Mouse (Mus musculus) neutrophil, adult 59 days (primary cell): ENCODE data around the gene Tktl2. TPM values are rescaled to one million over a fixed set of nuclear protein-coding genes. Genes with fewer than 3 reads are reported as not detected.

Source experiments
- total RNA-seq, 2 experiments: library from RNA; stranded (reverse); gene quantifications; 1 replicate in 1 of 2; 2 replicates in 1 of 2; pipeline ENCODE4 v1.2.4; 2023

Gene Tktl2
- total RNA-seq, result not detected

DNA sequence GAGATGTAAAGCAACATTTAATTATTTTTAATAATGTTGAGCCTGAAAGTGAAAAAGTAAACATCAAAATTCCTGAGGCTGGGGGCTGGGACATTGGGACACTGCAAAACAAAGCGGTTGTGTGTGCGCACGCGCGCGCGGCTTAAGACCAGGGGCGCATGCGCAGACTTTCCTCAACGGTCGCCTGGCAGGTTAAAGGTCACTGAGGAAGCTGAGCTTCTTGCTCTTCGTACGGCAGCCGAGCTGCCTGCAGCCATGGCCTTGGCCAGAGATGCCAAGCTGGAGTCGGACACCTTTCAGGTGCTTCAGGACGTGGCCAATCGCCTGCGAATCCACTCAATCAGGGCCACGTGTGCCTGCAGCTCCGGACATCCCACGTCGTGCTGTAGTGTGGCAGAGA is at the start of gene Tktl2:
Gene Tktl2 (plus strand): TSS at position 220 of the 400 bp plus-strand sequence.

DNA sequence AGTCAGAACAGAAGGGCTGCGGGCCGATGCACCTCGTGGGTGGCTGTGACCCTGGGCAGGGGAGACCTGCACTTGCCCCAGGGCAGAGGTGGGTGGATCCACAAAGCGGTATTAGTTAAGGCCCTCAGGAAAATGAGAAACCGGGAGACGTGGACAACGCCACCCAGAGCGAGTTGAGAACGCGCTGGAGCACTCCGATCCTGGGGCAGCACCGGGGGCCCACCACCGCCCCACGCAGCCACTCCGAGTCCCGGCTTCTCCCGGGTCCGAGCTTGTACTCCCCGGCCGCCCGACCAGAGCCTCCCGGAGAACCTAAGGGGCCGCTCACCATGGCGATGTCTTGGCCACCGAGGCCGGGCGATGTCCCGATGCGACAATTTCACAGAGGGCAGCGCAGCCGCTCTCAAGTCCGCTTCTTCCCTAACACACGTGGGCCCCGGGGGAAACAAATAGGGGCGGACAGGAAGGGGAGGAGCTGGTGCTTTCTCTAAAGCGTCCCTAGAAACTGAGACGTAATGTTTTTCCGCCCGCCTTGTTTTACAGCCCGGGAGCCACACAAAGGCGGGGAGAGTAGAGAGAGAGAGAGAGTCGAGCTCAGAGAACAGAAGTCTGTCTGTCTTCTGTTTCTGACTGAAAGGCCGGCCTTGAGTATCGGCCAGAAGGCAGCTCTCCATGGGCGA is 25.3 kb upstream of the Tktl2 start, which contains the start of gene Tma16:
Gene Tma16 (minus strand): TSS at position 447 of the 680 bp plus-strand sequence.

Other genes with a start within 250 kb of the Tktl2 start
- gene Tma16, start 25.2 kb upstream of the Tktl2 start, total RNA-seq, result 1 to 10 TPM; 5.6 to 7.9 TPM
- gene Npy5r, start 176.4 kb downstream of the Tktl2 start, total RNA-seq, result not detected
- not detected for gene Npy1r, start 185.4 kb downstream of the Tktl2 start, total RNA-seq